Mouse (Mus musculus) urinary bladder, adult 18-20 months (tissue): ENCODE data around the gene Rsf1.

Experiments used
- DNase-seq, 2 experiments: peaks; one replicate each; pipeline ENCODE4 v3.0.0; 2022; ENCODE audit warnings: low spot score in 2 of 2, mixed read lengths in 2 of 2

The Rsf1 gene

DNA sequence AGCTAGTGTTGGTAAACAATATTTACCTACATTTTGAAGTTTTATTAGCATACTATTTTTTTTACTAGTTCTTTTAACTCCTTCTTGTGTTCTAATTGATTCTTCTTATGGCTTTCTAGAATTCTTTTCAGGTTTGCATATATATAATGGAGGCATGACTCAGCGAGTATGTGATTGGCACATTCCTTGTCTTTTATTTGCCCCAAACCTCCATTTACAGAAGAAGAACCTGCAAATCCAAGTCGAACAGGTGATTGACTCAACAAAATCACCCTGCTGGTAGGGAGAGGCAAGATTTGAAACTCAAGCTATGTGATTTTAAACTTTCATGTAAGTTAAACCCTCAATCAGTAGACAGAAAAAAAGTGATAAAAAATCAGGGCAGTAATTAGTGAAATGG lies 51.6 kb downstream of the Rsf1 start:
- DNase-seq, result no peak

DNA sequence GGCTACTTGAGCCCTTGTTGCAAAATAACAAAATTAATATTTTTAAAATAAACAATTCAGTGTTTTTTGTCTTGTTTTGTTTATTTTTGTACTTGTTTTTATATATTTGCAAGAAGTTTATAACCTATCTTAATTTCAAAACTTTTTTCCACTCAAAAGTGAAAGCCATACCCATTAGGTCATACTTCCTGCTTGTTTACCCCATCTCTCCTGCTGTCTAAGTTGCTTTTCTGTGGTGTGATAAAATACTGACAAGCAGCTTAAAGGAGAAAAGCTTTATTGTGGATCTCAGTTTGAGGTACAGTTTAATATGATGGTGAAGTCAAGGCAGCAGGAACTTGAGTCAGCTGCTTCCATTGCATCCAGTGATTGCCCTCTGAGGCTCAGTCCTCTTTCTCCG lies 53.2 kb downstream of the Rsf1 start:
- DNase-seq, result no peak

DNA sequence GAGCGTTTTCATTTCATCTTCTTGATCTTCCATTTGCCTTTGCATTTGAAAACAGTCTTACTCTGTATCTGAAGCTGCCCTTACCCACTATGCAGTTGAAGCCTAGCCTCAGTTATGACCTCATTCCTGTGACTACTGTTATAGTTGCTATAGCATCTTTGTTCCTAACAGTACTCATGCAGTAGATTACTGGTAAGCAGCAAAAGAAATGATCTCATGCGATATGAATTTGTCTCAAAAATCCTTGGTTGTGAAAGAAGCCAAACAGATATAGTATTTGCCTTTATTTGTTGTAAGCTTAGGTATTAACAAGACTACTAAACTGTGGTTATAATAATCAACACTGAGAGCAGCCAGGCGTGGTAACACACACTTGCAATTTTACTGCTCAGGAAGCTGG lies 65.4 kb downstream of the Rsf1 start:
- DNase-seq, result no peak

DNA sequence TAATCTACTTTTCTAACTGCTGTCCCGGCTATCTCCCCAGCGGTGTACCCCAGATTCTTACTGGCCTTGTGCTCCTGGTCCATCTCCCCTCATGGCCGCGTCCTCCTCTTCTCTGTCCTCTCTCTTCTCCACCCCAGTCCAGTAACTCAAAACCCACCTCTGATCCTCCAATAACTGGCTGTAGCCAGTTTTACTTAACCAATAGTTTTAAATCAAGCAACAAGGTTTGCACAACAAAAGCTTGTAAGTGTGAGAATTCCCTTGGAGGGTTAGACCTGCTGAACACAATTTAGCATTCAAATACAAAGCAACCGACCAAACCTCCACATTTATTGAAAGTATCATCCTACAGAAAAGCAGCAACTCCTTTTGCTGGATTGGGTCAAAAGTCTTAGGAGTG lies 68.0 kb downstream of the Rsf1 start:
- no peak for DNase-seq

DNA sequence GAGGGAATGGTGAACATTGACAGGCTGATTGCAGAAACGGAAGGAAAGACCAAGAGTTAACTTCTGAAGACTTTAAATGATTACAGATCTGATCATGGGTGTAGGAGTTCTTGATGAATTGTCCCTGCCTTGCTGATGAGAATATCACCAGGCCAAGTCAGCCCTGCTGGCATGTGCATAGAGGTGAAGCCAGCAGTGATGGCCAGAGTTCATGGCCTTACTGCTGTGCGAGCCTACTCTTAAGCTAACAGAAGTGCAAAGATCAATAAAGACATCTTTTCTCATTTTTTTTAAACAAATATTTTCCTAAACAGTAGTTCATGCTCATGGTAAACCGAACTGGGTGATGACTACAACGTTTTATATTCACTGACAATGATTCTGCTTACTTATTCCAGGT lies 71.0 kb downstream of the Rsf1 start:
- no peak for DNase-seq

DNA sequence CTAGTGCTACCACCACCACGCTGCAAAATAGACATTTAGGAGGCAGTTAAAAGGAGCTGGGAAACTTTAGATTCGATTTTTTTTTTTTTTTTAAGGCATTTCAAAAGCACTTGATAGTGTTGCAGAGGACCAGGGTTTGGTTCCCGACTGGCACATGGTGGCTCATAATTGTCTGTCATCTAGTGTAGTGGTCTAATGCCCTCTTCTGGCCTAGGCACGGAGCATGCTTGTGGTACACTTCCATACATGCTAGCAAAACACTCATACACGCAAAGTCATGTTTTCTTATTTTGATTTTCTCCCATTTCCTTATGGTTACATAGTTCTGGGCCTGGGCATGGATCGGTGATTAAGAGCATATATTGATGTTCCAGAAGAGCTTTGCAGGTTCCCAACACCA lies 76.5 kb downstream of the Rsf1 start:
- DNase-seq, result no peak

DNA sequence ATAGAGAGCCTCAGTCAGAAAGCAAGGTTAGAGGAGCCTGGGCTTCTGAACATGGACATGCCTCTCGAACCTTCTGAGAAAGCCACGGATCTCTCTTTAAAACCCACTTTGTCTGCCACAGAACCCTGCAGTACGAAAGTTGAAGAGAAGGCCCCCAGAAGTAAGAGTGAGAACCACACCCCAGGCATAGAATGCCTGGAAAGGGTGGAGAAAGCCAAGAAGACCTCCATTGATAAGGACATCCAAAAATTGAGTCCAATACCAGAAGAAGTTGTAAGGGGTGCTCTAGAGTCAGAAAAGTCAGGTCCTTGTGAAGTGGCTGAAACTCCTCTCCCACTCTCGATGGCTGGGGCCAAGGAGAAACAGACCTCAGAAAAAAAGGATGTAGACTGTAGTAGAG lies 81.9 kb downstream of the Rsf1 start:
- DNase-seq, result no peak

DNA sequence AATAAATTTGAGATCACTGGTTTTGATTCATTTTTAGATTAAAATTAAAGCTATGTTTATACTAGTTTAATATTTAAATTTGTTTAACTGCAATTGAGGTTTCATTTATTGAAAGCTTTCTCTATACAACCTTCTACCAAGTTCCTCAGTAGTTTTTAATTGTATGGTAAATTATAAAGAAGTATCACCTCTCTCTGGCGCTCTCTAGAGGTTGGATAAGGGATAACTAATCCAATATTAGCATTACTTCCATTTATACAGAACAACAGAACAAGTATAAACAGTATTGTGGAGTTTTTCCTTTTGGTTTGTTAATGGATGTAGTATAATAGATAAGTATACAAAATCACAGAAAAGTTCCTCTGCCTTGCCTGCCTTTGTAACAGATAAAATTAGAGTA lies 99.5 kb downstream of the Rsf1 start:
- no peak for DNase-seq

DNA sequence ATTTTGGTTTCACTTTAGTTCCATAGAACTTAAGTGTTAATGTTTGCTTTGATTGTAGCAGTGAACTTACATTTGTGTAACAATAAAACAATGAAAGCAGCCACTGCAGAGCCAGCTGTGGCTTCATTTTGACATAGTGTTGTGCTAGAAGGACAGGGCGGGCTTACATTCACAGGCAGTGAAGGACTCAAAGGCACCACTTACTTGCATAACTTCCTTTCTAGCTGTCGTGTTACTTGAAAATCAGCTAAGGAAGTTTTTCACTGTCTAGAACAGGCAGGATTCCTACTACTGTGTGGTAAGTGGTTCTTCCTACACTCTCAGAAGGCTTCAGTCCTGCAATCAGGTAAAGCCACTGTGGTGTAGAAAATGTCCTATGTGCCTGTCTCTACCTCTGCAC lies 108.1 kb downstream of the Rsf1 start:
- DNase-seq, result no peak

DNA sequence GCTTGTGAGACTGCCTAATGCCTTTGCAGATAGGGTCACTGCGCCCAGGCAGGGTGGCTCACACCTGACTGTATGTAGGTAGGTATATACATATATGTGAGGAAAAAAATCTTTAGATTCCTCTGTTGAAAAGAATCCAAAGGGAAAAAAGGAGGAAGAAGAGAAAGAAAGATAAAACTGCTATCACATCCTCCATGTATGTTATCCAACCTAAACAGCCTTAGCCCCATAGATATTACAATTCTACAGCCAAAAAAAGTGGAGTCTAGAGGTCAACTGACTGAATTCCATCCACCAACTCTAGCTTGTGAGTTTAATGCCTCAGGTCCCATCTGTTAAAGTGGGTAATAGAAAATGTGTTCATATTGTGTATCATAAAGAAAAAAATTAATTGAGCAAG lies 115.8 kb downstream of the Rsf1 start:
- DNase-seq, result no peak

DNA sequence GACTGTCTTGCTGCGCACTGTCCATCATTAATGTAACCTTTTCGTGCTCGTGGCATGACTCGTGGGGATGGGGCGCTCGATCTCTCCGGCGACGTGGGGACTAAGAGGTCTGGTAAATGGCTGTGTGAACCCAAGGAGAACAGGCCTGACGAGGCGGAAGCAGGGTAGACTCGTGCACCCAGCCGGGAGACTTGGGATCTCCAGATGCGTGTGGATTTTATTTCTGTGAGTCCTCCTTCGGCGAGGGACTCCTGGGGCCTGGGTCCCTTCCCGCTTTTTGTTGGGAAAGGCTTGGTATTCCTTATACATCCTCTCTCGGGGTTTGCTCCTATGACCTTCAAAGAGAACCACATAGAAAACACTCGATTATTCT lies 116.4 kb downstream of the Rsf1 start:
- no peak for DNase-seq

DNA sequence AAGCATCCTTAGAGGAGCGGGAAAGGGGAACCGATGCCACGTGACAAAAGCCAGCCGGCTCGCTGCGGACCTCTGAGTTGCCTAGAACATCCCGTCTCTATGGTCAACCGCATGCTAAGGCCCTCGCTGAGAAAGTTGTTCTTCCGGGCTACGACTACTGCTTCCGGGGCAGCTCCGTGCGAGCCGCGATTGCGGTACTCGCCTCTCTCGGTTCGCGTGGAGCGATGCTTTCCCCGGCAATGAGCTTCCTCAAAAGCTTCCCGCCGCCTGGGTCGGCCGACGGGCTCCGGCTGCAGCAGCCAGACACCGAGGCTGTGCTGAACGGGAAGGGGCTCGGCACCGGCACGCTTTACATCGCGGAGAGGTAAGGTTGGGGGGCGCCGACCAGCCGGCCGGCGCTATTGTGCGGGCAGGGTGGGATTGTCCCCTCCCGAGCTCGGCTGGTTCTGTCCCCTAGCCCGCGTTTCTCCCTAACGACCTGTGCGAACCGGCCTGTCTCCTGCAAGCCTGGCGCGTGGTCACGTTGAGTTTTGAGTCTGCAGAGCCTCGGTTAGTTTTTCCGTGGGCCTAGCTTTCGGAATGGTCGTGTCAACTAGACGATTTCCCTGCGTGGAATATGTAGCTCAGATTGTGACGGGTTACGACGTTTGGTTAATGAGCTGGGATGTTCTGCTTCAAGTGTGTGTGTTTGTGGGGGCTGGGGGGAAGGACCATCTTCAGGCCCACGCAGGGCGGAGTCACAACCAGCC lies 117.0 kb downstream of the Rsf1 start, which contains the start of gene Clns1a:
Gene Clns1a, plus strand, starts transcription at position 129 of the 749 bp plus-strand sequence.
- peak; percentile 84 to 91 for DNase-seq

DNA sequence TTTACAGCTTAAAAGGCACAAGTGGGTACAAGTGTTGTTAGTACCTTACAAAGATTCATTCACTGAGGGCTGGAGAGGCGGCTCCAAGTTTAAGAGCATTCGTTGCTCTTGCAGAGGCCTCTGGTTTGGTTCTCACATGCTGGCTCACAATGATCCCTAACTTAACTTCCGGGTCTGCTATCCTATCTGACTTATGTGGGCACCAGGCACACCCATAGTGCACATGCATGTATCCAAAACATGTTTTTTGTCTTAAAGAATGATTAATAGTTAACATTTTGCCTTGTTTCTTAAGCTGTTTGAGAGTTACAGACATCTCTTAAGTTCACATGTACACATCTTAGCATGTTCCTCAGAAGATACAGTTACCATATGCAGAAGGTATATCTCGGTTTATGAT lies 120.5 kb downstream of the Rsf1 start:
- no peak for DNase-seq

DNA sequence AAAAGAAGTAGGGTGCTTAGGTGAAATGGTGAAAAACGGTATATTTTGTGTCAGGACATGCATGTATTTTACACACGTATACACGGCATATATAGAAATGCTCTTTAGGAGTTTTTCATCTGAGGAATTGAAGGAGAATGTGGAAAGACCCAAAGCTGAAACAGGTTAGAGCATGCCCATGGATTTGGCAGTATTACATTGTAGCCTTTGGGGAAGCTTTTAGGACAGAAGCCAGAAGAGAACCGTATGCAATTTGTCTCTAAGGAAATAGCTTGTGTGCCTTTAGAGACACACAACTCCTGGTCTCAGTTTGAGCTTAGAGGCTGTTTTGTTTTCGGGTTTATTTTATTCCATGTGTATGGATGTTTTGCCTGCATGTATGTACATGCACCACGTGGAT lies 121.4 kb downstream of the Rsf1 start:
- no peak for DNase-seq

DNA sequence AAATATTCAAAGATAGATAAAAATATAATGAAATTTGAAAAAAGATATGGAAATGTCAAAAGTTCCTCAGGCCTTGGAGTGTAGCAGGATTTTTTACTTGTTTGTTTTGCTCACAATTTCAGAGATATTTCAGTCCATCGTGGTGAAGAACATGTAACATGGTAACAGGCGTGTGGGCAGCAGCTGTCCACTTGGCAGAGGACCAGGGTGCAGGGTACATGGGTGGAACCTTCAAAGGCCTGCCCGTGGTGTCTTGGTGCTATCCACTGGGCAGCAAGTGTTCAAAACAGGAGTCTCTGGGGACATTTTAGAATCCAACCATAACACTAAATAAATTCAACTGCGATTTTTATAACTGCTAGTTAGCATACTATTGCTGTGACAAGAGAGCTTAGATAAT lies 127.4 kb downstream of the Rsf1 start:
- DNase-seq, result no peak

DNA sequence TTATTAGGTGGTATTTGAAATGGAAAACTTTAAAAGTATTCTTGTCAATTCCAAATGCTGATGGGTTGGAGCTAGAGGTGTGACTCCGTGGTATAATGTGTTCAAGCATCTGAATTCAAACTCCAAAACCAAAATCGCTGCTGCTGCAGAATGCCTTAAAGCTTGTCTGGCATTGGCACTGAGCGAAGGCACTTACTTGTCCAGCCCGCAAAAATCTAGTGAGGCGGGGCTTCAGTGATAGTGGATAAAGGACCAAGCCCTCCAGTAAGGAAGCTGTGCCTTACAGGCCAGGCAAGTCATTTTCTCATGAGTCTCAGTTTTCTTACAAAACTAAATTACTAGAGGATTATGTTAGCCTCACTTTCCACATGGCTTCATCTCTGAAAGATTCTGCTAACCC lies 128.1 kb downstream of the Rsf1 start:
- no peak for DNase-seq

DNA sequence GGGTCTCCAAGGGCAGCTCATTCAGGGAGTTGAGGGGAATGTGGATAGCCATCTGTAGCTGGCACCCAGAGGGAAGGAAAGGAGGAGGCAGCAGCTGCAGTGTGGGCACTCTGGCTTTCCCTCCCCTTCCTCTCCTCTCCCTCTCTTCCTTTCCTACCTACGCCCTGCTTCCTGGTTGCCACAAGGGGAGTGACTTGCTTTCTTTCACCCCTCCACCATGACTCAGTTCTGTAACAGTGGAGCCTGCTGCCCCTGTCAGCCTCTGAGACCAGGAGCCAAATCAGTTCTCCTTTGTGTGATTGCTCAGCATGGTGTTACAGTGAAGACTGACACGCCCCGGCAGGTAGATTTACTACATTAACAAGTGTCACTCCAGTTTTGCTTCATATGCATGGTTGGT lies 129.5 kb downstream of the Rsf1 start:
- DNase-seq, result no peak

DNA sequence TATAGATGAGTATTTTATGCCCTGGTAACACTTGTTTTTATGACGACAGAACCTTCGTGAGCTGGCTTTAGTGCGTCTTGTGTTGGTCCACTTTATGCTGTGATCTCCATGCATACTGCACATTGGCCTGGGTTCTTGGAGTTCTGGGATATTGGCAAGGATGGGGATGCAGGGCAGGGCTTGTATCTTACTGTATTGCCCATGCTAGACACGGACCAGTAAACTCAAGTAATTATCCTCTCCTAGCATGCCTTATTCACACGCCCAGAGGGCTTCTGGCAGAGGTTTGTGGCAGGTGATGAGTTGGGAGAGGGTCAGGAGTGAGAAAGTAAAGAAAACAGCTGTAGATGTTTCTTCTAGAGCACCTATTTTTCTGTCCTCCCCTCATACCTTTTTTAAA lies 135.0 kb downstream of the Rsf1 start:
- DNase-seq, result no peak

DNA sequence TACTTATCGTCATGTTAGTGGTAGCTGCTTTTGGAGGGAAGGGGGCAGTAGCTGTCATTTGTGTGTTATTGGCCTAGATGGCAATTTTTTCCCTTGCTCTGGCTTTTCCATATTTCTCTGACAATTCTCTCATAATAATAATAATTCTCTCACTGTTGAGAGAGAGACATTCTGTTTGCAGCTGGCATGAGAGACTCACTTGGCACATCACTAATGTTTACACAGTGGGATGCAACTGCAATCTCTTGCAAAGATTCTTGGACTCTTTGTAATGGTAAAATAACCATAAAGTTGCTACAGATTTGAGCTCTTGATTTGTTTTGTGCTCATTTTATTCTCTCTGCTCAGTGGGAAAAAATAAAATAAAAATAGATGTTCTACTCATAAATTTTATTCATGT lies 137.6 kb downstream of the Rsf1 start:
- DNase-seq, result no peak

DNA sequence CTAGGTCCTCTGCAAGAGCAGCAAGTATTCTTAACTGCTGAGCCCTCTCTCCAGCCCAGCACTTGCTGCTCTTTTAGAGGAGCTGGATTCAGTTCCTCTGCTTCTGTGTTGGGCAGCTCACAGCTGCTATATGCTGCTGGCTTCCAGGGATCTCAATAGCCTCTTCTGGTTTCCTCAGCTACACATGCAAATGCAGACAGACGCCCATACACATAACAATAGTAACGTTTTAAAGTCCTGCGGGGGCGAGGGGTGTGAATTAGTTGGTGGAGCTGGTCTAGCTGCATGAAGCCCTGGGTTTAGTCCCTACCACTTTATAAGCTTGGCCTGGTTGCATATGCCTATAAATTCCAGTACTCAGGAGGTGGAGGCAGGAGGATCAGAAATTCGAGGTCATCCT lies 139.4 kb downstream of the Rsf1 start:
- DNase-seq, result no peak

DNA sequence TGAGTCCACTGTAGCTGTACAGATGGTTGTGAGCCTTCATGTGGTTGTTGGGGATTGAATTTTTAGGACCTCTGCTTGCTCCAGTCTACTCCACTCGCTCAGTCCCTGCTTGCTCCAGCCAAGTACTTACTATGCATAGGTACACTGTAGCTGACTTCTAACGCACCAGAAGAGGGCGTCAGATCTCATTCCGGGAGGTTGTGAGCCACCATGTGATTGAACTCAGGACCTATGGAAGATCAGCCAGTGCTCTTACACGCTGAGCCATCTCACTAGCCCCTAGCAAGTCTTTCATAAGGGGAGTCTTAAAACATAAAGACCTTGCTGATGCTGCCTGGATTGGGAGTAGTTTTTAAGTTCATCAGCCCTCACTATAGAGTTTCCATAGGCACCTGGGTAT lies 140.4 kb downstream of the Rsf1 start:
- no peak for DNase-seq

DNA sequence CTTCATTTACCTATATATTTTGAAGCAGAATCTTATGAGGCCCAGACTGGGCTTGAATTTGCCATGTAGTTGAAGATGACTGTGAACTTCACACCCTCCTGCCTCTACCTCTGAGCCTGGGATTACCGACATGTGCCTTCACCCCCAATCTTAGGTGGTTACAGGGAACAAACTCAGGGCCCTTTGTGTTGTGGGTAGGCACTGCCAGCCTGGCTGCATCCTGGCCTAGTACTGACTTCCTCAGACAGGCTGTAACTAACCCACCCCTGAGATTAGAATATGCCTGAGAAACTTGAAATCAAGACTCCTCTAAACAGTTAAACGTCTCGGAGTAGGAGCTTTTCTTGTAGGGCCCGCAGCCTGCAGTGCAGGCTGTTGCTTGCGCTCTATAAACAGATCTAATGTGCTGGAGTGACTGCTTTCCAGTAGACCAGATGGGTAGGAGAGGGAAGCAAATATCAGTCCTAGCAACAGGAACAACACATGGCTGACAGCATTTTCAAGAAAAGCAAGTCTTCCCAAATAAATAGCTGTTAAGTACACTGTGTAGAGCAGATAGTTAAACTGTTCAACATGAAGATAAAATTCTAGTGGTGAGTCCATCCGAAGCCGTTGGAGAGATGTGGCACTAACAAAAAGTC lies 142.7 kb downstream of the Rsf1 start:
- DNase-seq, result no peak

DNA sequence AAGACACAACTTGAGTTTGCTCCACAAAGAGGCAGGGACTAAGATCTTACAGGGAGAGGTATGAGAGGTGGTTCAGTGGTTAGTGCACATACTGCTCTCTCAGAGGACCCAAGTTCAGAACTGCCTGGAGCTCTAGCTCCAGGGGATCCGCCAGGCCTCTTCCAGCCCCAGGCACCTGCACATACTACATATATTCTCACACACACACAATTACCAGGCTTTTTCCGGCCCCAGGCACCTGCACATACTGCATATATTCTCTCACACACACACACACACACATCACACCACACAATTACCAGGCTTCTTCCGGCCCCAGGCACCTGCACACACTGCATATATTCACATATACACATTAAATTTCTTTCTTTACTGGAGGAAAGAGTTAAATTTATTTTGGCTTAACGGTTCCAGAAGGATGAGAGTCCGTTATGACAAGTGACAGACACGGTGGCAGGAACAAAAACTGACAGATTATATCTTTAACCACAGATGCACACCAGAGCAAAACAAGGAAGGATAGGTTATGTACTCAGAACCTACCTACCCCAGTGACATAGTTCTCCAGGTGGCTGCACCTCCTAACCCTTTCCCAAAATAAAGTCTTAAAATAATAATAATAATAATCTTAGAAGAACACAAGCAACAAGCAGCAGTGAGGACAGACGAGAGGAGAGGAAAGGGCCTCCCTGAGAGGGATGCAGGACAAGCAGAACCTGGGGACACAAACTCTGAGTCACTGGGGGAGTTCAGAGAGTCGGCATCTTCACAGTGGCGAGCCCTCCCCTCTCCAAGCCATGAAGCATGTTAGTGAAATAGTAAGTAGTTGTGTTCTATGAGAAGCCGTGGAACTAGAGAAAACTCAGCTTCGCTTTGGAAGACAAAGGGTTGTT lies 144.2 kb downstream of the Rsf1 start:
- DNase-seq, result no peak
